Mouse (Mus musculus): Measurements from ENCODE around the gene Rab8b. TPM values are rescaled to one million over a fixed set of nuclear protein-coding genes. Genes with fewer than 3 reads are reported as not detected.

Gene Rab8b
- total RNA-seq, 2 experiments from 2014 or later: 45.9 to 81.6 TPM

DNA sequence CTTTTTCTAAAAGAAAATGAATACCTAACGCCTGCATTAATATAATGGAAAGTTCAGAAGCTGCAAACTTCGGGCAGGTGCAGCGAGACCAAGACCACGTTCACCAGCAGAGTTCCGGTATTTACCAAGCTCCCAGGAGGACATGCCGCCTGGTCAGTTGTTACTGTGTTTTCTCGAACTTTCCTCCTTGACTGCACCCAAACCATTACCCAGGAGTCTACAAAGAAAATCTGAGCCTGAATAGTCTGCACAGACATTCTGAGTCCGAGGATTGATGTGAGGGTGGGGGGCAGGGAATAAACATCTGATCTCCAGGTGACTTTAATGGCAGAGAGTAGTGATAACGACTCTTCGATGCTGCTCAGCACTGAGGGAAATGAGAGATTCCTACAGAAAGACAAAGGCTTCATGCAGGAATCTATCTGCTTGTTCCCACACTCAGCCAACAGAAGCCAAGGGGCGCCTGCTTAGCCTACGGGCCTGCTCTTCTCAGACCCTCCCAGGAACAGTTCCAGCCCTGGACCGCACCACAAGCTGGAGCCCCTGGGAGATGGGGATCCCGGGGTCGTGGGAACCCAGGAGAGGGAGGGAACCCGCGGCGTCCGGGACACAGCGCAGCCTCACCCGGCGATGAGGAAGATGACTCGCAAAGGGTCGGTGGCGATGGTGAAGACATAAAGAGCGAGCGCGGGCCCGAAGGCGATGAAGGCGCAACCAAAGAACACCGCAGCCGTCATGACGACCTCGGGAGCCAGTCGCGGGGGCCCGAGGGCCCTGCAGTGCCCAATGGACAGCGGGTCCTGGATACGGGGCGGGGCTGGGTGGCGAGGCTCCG lies 124.6 kb downstream of the Rab8b start:
- no peak for ATAC-seq (replicated peaks; ENCODE audit: low FRiP score, low TSS enrichment, poor library complexity, severe bottlenecking)

Other genes starting within 250 kb of the Rab8b start
- gene Car12, start 206.0 kb downstream of the Rab8b start, total RNA-seq (2014; fragmentation: Nextera tagmentation): not detected in 2 replicates
- gene Car12, start 206.0 kb downstream of the Rab8b start, total RNA-seq (2017): 1.1 TPM in 1 of 2 replicates, not detected in the other
- gene Aph1b, start 124.2 kb downstream of the Rab8b start, total RNA-seq (2014; fragmentation: Nextera tagmentation): 0.17 TPM in 1 of 2 replicates, not detected in the other
- 0.53 TPM in 1 of 2 replicates, not detected in the other for gene Aph1b, start 124.2 kb downstream of the Rab8b start, total RNA-seq (2017)
- not detected in 2 replicates for gene Gm10647, start 122.6 kb downstream of the Rab8b start, total RNA-seq (2014; fragmentation: Nextera tagmentation)
- not detected in 2 replicates for gene Gm10647, start 122.6 kb downstream of the Rab8b start, total RNA-seq (2017)
- 1.8 TPM in 1 of 2 replicates, not detected in the other for gene Aph1c, start 85.0 kb downstream of the Rab8b start, total RNA-seq (2014; fragmentation: Nextera tagmentation)
- 0.50 and 0.80 TPM in 2 replicates for gene Aph1c, start 85.0 kb downstream of the Rab8b start, total RNA-seq (2017)
- 858 and 1,123 TPM in 2 replicates for gene Rps27l, start 26.4 kb upstream of the Rab8b start, total RNA-seq (2014; fragmentation: Nextera tagmentation)
- gene Rps27l, start 26.4 kb upstream of the Rab8b start, total RNA-seq (2017): 286 and 317 TPM in 2 replicates
- gene Lactb, start 55.8 kb upstream of the Rab8b start, total RNA-seq (2014; fragmentation: Nextera tagmentation): 12.5 and 13.7 TPM in 2 replicates
- gene Lactb, start 55.8 kb upstream of the Rab8b start, total RNA-seq (2017): 20.3 and 24.9 TPM in 2 replicates
- gene Tpm1, start 129.7 kb upstream of the Rab8b start, total RNA-seq (2014; fragmentation: Nextera tagmentation): 64.9 and 77.2 TPM in 2 replicates
- gene Tpm1, start 129.7 kb upstream of the Rab8b start, total RNA-seq (2017): 88.4 and 108 TPM in 2 replicates

Data from megakaryocyte-erythroid progenitor cell, adult 5-6 weeks (primary cell).